Mouse (Mus musculus): Measurements from ENCODE around the gene Rnf121.

DNA sequence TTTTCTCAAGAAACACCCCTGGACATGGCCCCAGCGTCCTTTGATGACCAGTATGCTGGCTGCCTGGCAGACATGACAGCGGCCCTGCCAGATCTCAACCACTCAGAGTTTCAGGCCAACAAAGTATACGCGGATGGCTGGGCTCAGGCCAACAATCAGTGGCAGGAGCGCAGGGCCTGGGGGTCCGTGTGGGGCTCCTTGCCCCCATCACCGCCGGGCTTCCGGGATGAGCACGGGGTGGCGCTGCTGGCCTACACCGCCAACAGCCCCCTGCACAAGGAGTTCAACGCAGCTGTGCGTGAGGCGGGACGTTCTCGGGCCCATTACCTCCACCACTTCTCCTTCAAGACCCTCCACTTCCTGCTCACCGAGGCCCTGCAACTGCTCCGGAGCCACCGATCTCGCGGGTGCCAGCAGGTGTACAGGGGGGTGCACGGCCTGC lies 41.5 kb upstream of the Rnf121 start:
- no peak for TF ChIP-seq ZC3H11A (IDR thresholded peaks at IDR 0.05; ENCODE audit: borderline replicate concordance, low read depth, low read length)
- no peak for TF ChIP-seq HCFC1 (IDR thresholded peaks at IDR 0.05; ENCODE audit: borderline replicate concordance, insufficient read depth, low read length)
- no peak for TF ChIP-seq MAFK (IDR thresholded peaks at IDR 0.05; ENCODE audit: insufficient read depth, low read depth, low read length)
- TF ChIP-seq CHD2 (IDR thresholded peaks at IDR 0.05; ENCODE audit: low read depth, low read length) = no peak
- TF ChIP-seq ZNF384 (IDR thresholded peaks at IDR 0.05; ENCODE audit: low read depth, low read length) = no peak

All from ES-E14 (cell line).